Mouse (Mus musculus) ES-Bruce4 (cell line): ENCODE results near the gene Tmem178. TPM values are rescaled to one million over a fixed set of nuclear protein-coding genes. Genes with fewer than 3 reads are reported as not detected.

Source experiments
- H3K27ac ChIP-seq: 2 replicates; pipeline ENCODE4 v1.5.1; 2012; ENCODE audit warnings: low read length, inconsistent platforms; ENCODE audit not compliant: insufficient read depth
- H3K27me3 ChIP-seq: 2 replicates; pipeline ENCODE4 v1.6.1; 2012; ENCODE audit warnings: mild to moderate bottlenecking, low read length, inconsistent platforms; ENCODE audit not compliant: control insufficient read depth, poor library complexity, insufficient read depth, severe bottlenecking
- H3K36me3 ChIP-seq: 2 replicates; pipeline ENCODE4 v1.6.1; 2012; ENCODE audit warnings: inconsistent platforms, mild to moderate bottlenecking, low read length, moderate library complexity; ENCODE audit not compliant: control insufficient read depth, poor library complexity, insufficient read depth, severe bottlenecking
- H3K4me1 ChIP-seq: one replicate; pipeline ENCODE4 v1.8.1; 2011; ENCODE audit warnings: low read length; ENCODE audit not compliant: control insufficient read depth, insufficient read depth
- H3K4me3 ChIP-seq: 2 replicates; pipeline ENCODE4 v1.5.1; 2011; ENCODE audit warnings: low read depth, mild to moderate bottlenecking, low read length
- H3K9ac ChIP-seq: 2 replicates; pipeline ENCODE4 v1.6.1; 2012; ENCODE audit warnings: low read depth, mild to moderate bottlenecking, inconsistent platforms; ENCODE audit not compliant: poor library complexity, severe bottlenecking
- H3K9me3 ChIP-seq: replicated peaks from 2 replicates; pipeline ENCODE4 v1.6.1; 2012; ENCODE audit warnings: mild to moderate bottlenecking, low read length, inconsistent platforms; ENCODE audit not compliant: control insufficient read depth, poor library complexity, insufficient read depth, severe bottlenecking
- CTCF ChIP-seq: IDR thresholded peaks from one replicate; pipeline ENCODE4 v1.8.1; 2011; ENCODE audit warnings: low read depth, low read length
- EP300 ChIP-seq: IDR thresholded peaks from 2 replicates; pipeline ENCODE4 v1.6.1; 2011; ENCODE audit warnings: low read depth, low read length; ENCODE audit not compliant: insufficient read depth
- POLR2A ChIP-seq: IDR thresholded peaks from one replicate; pipeline ENCODE4 v1.8.1; 2011; ENCODE audit warnings: low read length; ENCODE audit not compliant: insufficient read depth
- polyA plus RNA-seq: library from polyadenylated mRNA; stranded (reverse); fragments of >200 nt; gene quantifications from 2 replicates; pipeline ENCODE4 v1.2.4, GENCODE M21; 2011; ENCODE audit warnings: low read depth; ENCODE audit not compliant: missing spikeins, insufficient read depth, insufficient read length

Gene Tmem178
- polyA plus RNA-seq, 1 experiment, result not detected

DNA sequence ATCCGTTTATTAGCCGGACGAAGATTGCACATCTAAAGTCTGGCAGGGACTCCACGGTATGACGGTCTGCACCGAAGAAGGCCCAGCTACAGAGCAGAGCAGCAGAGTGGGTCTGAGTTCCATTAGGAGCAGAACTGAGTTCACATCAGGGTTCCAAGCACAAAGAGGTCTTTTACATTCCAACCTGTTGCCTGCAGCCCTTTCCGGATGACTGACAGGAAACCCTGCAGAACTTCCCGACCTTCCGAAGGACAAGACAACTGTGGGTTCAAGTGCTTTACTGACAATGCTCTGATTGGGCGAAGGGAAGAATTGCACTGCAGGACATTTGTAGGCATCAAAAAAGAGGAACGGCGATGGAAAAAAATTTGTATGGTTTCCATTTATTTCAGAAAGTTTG, 56.6 kb downstream of the Tmem178 start:
- H3K9ac ChIP-seq, result no peak overlapping the region
- peak overlapping the region; percentile 39 for H3K4me3 ChIP-seq

DNA sequence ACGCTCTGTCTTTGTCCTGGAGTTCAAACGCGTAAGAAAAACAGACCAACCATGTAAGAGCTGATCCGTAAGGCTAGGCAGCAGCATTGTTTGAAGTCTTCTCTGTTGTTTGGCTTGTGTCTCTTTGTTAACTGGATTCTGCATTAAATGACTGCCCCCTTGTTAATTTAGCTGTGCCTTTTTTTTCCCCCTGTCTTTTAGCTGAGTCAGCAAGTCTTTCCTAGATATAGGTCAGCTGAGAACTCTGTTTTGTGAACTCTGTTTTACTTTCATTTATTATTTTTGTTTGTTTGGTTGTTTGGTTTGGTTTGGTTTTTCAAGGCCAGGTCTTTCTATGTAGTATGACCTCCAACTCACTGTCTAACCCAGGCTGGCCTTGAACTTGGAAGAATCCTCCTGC, 57.2 kb downstream of the Tmem178 start:
- Histone ChIP-seq H3K4me3 (no peak overlapping the region), H3K36me3 (no peaks in the 10 kb centered on the region), H3K27me3 (no peaks in the 10 kb centered on the region), H3K27ac (no peak overlapping the region), H3K9ac (no peak overlapping the region), H3K4me1 (no peaks in the 10 kb centered on the region), H3K9me3 (no peaks in the 10 kb centered on the region; the same call in 1 of the 2 replicates)
- TF ChIP-seq POLR2A, result no peak

More for the DNA sequence above, 56.6 kb downstream of the Tmem178 start:
- no peaks in the 10 kb centered on the region for H3K27me3 ChIP-seq
- H3K4me1 ChIP-seq, result no peaks in the 10 kb centered on the region
- TF ChIP-seq EP300 (peak; percentile 71), CTCF (no peak), POLR2A (no peak)
- no peak overlapping the region for H3K27ac ChIP-seq
- H3K36me3 ChIP-seq, result no peaks in the 10 kb centered on the region
- no peaks in the 10 kb centered on the region; the same call in 1 of the 2 replicates for H3K9me3 ChIP-seq

DNA sequence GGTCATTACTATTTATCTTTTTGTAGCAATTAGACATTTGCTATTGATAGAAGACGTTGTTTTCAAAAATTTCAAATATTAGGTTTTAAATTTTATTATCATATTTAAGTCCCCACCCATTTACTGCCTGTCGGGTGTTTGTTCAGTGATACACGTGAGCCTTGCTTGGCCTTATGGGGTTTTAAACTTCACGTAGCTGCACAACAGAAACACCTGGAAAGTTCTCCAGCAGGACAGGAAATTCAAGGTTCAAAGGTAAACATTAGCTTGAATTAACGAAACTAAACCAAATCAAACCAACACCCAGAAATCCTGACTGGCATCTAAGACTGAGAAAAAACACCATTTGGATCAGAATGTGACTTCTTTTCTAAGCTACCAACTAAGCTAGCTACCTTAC, 57.7 kb downstream of the Tmem178 start:
- Histone ChIP-seq H3K4me1 (no peaks in the 10 kb centered on the region), H3K27me3 (no peaks in the 10 kb centered on the region), H3K36me3 (no peaks in the 10 kb centered on the region), H3K9ac (no peak overlapping the region), H3K27ac (no peak overlapping the region), H3K9me3 (no peaks in the 10 kb centered on the region; the same call in 1 of the 2 replicates), H3K4me3 (no peak overlapping the region)
- no peak for TF ChIP-seq POLR2A

DNA sequence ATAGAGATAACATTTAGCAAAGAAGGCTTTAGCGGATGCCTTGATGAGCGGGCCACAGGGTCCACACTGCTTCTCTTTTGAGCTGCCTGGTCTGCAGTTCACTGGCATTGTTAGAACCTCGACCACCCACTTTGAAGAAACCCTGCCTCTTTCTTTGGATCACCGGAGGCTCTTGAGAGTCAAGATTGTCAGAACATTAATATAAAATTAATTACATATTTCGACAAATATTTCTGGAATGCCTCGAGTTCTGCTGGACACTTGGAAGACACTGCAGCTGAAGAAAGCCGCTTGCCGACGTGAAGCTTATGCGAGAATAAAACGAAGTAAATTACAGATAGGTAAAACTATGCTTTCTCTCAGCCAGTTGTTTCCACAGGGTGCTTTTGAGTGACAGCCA, 60.0 kb downstream of the Tmem178 start:
- H3K9me3 ChIP-seq, result no peaks in the 10 kb centered on the region
- TF ChIP-seq POLR2A (no peak), EP300 (no peak), CTCF (no peak)
- H3K4me1 ChIP-seq, result no peaks in the 10 kb centered on the region
- no peak overlapping the region for H3K4me3 ChIP-seq
- H3K27ac ChIP-seq, result no peak overlapping the region
- H3K36me3 ChIP-seq, result no peaks in the 10 kb centered on the region
- no peaks in the 10 kb centered on the region for H3K27me3 ChIP-seq
- H3K9ac ChIP-seq, result no peak overlapping the region

DNA sequence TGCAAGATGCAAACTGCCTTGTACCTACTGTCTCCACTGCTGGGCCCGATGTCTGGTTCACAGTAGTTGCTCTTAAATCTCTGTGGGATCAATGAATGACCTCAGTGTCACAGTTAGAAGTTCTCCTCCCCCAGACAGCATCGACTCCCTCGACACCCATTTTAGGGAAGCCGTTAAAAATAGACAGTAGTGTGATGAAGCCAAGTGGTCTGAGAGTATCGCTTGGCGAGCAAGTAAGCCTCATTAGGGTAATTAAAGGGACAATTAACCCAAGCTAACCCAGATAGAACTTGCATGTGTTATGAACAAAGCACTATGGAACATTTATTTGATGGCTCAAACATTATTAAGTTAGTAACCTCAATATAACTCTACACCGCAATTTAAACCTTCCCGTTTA, 60.9 kb downstream of the Tmem178 start:
- H3K4me1 ChIP-seq, result no peaks in the 10 kb centered on the region
- TF ChIP-seq EP300 (no peak), POLR2A (no peak), CTCF (no peak)
- no peaks in the 10 kb centered on the region for H3K36me3 ChIP-seq
- no peaks in the 10 kb centered on the region for H3K9me3 ChIP-seq
- no peak overlapping the region for H3K9ac ChIP-seq
- no peaks in the 10 kb centered on the region for H3K27me3 ChIP-seq
- H3K4me3 ChIP-seq, result no peak overlapping the region
- H3K27ac ChIP-seq, result no peak overlapping the region

DNA sequence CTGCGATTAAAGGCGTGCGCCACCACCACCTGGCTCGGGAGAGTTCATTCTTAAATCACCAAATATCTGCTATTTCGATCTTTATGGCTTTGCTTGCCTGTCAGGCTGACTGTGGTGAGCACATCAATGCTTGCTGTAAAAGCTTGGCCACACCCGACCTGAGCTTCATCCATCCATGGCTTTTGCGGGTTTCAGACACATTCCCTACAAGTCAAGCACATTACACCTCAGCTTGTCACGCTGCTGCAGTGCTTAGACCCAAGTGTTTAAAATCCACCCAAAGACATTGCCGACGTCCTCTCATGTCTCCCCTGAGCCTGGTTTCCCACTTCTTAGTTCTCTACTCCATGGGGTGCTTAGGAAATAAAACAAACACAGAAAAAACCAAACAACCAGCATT, 64.7 kb downstream of the Tmem178 start:
- Histone ChIP-seq H3K27me3 (no peaks in the 10 kb centered on the region), H3K9ac (no peak overlapping the region), H3K9me3 (no peaks in the 10 kb centered on the region), H3K4me1 (no peaks in the 10 kb centered on the region), H3K4me3 (no peak overlapping the region), H3K36me3 (no peaks in the 10 kb centered on the region), H3K27ac (no peak overlapping the region)
- no peak for TF ChIP-seq POLR2A
- TF ChIP-seq CTCF, result no peak
- no peak for TF ChIP-seq EP300

DNA sequence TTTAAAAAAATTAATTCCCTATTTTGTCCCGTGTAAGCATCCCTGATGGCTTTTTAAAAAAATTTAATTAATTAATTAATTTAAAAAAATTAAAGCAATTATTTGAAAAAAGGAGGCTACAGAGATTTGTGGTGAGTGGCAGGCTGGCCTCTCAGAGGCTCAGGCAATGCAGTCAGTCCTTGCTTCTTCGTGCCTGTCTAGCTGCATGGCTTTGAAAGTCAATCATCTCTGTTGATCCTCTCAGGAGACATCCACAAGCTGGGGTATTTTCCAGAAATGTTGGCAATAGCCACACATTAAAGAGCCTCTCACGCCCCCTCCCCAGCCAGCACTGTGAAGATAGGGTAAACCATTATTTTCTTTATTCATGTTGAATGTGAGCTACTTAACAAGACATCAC, 65.8 kb downstream of the Tmem178 start:
- H3K9me3 ChIP-seq, result no peaks in the 10 kb centered on the region

More for the DNA sequence above, 65.8 kb downstream of the Tmem178 start:
- no peaks in the 10 kb centered on the region for H3K27me3 ChIP-seq
- TF ChIP-seq CTCF (no peak), POLR2A (no peak), EP300 (no peak)
- H3K36me3 ChIP-seq, result no peaks in the 10 kb centered on the region
- H3K9ac ChIP-seq, result no peak overlapping the region
- H3K4me3 ChIP-seq, result no peak overlapping the region
- H3K4me1 ChIP-seq, result no peaks in the 10 kb centered on the region
- no peak overlapping the region for H3K27ac ChIP-seq
